Mouse (Mus musculus): ENCODE measurements around the gene Fkbp5. TPM values are rescaled to one million over a fixed set of nuclear protein-coding genes. Genes with fewer than 3 reads are reported as not detected.
"Not testable (repeated sequence)": the region's sequence is repeated elsewhere in the genome, so short reads cannot be mapped to it uniquely, and the experiment has no call there.

Gene Fkbp5
- total RNA-seq, 2 experiments from 2014 or later: 106 to 153 TPM

DNA sequence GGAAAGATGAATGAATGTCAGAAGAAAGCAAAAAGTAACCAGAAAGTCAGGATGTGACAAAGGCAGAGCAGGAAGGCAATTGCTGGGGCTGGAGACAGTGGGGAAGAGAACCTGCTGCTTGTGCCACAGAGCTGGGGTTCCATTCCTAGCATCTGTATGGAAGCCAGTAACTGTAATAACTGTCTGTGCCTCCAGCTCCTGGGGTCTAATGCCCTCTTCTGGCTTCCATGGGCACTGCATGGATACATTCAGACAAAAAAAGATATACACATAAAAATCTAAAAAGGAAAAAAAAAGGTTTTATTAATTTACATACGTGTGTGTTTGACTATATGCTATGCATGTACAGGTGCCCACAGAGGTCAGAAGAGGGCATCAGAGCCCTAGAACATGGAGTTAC lies 98.4 kb downstream of the Fkbp5 start:
- intact Hi-C loops (cut with DNase I): no loop called here
- Histone ChIP-seq H3K4me3 (no peak overlapping the region), H3K27ac (peak overlapping the region; percentile 94)
- no peak for DNase-seq
- peak; percentile 58 for TF ChIP-seq CTCF (IDR thresholded peaks at IDR 0.05)

GRCm38 (mm10) chr17:28418481-28418880 lies 98.8 kb downstream of the Fkbp5 start:
- DNase-seq; intact Hi-C loops (cut with DNase I); H3K4me3 ChIP-seq: not testable (repeated sequence)
- peak overlapping the region; percentile 94 for H3K27ac ChIP-seq

- Histone ChIP-seq H3K4me3 (no peak overlapping the region), H3K27ac (peak overlapping the region; percentile 31; the same call in 1 of the 2 replicates)
- TF ChIP-seq CTCF (IDR thresholded peaks at IDR 0.05): no peak
- intact Hi-C loops (cut with DNase I): no loop called here
- DNase-seq: no peak
Measured at GRCm38 (mm10) chr17:28417771-28418170, 99.6 kb downstream of the Fkbp5 start.

DNA sequence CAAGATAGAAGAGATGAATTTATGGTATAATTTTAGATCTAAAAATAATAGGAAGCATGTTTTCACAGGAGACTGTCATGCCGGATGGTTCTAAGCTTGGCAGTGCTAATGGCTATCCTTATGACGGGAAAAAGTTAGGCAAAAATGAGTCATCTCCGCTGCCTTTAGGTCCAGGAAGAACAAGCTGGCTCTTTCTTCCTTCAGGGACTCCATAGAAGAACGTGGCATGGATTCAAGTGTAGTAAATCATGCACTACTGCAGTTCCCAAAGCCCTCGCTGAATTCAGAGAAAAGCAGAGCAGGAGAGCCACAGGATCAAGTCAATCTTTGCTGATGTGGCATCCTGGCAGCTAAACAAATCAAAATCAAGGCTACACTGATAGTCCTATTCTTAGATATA lies 102.1 kb downstream of the Fkbp5 start:
- Histone ChIP-seq H3K4me3 (no peak overlapping the region), H3K27ac (peak overlapping the region; percentile 50)
- no peak for TF ChIP-seq CTCF (IDR thresholded peaks at IDR 0.05)
- intact Hi-C loops (cut with DNase I): no loop called here
- DNase-seq: no peak

DNA sequence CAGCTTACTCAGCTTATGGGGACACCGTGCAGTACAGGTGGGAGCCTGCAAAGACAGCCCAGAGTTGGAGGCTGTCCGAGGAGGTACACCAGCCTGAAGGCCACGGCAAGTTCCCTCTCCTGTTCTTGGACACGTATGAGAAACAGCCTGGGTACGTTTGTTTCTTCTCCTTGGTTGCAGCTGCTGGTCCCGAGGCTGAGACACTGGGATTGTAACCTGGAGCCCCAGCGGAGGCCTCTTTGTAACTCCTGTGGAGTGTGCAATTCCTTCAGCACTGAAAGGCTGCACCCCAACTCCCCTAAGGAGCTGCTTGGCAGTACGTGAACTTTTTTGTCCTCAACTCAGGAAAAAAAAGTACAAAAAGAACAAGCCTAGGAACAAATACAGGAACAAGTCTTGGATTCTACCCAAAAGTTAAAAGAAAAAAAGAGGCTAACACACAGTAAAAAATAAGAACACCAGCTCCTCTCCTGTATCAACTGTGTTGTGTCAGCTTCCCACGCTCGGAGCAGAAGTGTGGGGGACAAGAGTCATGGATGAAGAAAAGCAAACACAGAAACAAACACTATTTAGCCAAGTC lies 105.9 kb downstream of the Fkbp5 start:
- intact Hi-C loops (cut with DNase I): no loop called here
- DNase-seq: no peak
- H3K4me3 ChIP-seq: no peak overlapping the region
- TF ChIP-seq CTCF (IDR thresholded peaks at IDR 0.05): no peak
- H3K27ac ChIP-seq: peak overlapping the region; percentile 58

GRCm38 (mm10) chr17:28410731-28411130 lies 106.6 kb downstream of the Fkbp5 start:
- TF ChIP-seq CTCF (IDR thresholded peaks at IDR 0.05): no peak
- Histone ChIP-seq H3K27ac (peak overlapping the region; percentile 58), H3K4me3 (no peak overlapping the region)
- DNase-seq: no peak
- intact Hi-C loops (cut with DNase I): no loop called here

DNA sequence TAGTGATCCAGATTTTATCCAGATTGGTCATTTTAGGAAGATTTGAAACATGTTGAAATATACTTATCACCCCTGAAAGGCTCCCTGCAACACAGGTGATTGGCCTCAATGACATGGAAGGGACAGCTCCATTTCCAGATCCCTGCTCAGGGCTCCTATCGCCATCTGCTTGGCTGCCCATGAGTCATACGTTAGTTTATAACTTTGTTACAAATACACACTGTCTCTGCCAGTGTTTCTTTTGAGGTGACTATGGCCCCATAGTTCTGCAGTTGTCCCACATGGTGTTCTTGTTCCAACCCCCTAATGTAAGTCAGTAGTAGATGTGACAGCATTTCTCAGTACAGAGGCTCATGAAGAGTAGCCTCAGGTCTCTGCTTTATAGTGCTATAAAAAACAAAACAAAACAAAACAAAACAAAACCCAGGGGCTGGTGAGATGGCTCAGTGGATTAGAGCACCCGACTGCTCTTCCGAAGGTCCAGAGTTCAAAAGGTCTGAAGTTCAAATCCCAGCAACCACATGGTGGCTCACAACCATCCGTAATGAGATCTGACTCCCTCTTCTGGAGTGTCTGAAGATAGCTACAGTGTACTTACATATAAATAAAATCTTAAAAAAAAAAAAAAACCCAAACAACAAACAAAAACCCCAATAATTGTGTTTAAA lies 108.9 kb downstream of the Fkbp5 start:
- intact Hi-C loops (cut with DNase I): no loop called here
- TF ChIP-seq CTCF (IDR thresholded peaks at IDR 0.05): no peak
- no peak for DNase-seq
- Histone ChIP-seq H3K4me3 (no peak overlapping the region), H3K27ac (no peak overlapping the region)

DNA sequence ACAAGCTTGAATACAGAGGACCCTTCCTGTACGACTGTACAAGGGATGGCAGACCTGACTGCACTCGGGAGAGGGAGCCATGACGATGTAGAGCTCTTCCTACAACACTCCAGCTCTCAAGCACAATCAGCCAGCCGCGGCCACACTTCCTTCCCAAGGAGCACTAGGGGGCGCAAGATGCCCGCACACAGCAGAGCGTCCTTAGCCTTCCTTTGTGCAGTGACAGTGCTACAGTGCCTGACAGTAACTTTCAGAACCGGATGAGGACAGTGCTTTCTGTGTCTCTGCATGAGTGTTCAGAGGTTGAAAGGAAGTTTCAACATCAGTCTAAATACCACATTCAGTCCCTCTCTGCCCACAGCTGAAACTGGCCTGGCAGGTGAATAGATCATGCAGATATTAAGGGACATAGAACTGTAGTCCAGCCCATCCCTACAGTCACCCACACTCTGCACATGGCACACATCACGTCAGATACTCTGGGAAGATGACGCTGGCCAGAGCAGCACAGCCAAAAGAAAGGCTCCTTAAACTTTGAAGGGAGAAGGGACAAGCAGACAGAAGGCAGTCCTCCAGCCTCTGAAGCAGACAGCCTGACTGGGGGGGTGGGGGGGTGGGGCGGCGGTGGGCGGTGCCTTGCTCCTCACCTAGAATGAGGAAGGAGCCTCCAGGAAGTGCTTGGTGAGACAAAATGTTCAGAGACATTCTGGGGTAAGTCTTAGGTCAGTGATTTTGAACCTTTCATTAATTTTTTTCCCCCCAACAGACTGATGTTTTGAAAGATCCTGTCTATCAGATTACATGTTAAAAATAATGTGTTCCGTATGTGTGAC lies 109.7 kb downstream of the Fkbp5 start:
- DNase-seq: peak; percentile 83
- intact Hi-C loops (cut with DNase I): loop anchor here (1.0 to 2.0 kb wide), 4 partner anchors 15 to 121 kb away; no protein-coding TSS in a partner anchor
- no peak overlapping the region for H3K4me3 ChIP-seq
- peak; percentile 97 for TF ChIP-seq CTCF (IDR thresholded peaks at IDR 0.05)
- H3K27ac ChIP-seq: peak overlapping the region; percentile 1; the same call in 1 of the 2 replicates

GRCm38 (mm10) chr17:28406471-28406870 lies 110.9 kb downstream of the Fkbp5 start:
- intact Hi-C loops (cut with DNase I): loop anchor here (2.0 kb wide), 3 partner anchors 14 to 48 kb away; no protein-coding TSS in a partner anchor
- no peak for TF ChIP-seq CTCF (IDR thresholded peaks at IDR 0.05)
- H3K4me3 ChIP-seq: no peak overlapping the region
- DNase-seq: no peak
- no peak overlapping the region for H3K27ac ChIP-seq

- intact Hi-C loops (cut with DNase I); DNase-seq; H3K4me3 ChIP-seq; H3K27ac ChIP-seq: not testable (repeated sequence)
Measured at GRCm38 (mm10) chr17:28404745-28405144, 112.6 kb downstream of the Fkbp5 start.

DNA sequence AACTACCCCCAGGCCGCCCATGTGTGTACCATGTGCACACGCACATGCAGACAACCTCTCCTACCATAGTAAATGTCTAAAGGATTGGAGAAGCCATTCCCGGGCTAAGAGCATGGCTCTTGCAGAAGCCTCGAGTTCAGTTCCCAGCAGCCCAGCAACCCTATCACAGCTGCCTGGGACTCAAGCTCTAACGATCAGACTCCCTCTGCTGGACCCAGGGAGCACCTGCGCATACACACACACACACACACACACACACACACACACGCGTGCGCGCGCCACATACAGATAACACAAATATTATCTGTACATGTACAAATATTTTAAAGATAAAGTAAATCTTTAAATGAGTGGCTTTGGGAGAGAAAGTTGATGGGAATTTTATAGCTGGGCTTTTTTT lies 113.0 kb downstream of the Fkbp5 start:
- no peak overlapping the region for H3K4me3 ChIP-seq
- intact Hi-C loops (cut with DNase I): no loop called here
- DNase-seq: no peak
- no peak for TF ChIP-seq CTCF (IDR thresholded peaks at IDR 0.05)
- H3K27ac ChIP-seq: no peak overlapping the region

GRCm38 (mm10) chr17:28394994-28395393 lies 122.3 kb downstream of the Fkbp5 start:
- Histone ChIP-seq H3K27ac (no peak overlapping the region), H3K4me3 (no peak overlapping the region)
- no peak for TF ChIP-seq CTCF (IDR thresholded peaks at IDR 0.05)
- DNase-seq: no peak
- intact Hi-C loops (cut with DNase I): no loop called here

Measured in gastrocnemius, adult 2 months (tissue).